Mouse (Mus musculus): ENCODE measurements at regions not wholly inside any gene's neighbourhood (a gene's known extent, or its start where the extent isn't known, plus 50 kb on each side); places are given as distances from the start of the nearest gene placed in this dataset.

DNA sequence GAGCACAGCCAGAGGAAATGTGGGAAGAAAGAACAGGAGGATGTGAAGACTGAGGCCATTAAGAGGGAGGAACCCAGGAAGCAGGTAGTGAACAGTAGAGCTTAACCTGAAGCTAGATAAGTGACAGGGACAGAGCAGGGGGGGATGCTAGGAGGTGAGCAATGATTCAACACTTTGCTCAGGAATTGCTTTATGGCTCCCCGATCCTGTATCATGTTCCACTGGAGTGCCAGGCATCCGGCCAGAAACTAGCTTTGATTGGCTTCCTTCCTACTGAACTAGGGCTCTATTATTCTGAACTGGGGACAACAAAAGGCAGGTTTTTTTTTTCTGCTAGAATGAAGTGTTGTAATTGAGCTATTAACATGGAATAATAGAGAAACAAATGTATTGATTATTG, 493.1 kb upstream of the Fat3 start:
- DNase-seq (ENCODE audit: low spot score in 2 of 2), result peak in 1 of 2 experiments; percentile 15

DNA sequence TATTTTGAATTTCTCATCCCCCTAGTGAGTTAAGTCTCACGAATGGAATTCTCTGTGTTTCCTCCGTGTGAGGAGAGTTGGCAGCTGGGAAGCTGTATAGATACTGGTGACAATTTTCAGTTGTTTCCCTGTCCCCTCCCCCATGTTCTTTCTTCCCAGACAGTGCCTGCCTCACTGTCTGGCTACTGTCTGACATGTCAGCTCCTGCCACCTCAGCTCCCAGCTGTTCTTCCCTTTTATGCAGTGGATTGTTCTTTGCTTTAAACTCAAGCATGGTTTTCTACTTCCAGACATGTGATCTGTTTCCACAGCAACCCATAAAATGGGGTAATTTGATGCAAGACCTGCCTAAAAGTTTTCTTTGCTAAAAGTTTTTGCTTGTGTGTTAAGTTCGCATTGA, 487.0 kb upstream of the Fat3 start:
- DNase-seq (ENCODE audit: low spot score in 2 of 2), result no peak

DNA sequence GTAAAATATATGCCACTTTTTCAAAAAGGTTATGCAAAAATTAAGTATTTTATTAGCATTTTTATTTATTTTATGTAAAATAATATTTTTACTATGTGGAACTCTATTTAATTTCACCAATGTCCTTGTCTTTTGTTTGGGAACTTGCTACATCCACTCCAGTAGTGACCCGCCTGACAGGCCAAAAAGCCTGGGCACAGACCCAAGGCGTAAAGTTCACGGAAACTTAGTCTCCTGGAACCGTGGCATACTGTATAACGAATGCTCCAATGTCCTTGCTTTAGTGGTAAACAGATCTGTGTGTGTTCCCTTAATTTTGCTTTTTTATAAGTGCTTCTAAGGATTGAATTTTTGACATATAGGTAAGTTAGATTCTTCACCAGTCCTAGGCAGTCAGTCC, 476.2 kb upstream of the Fat3 start:
- no peak for DNase-seq (ENCODE audit: low spot score in 2 of 2)

DNA sequence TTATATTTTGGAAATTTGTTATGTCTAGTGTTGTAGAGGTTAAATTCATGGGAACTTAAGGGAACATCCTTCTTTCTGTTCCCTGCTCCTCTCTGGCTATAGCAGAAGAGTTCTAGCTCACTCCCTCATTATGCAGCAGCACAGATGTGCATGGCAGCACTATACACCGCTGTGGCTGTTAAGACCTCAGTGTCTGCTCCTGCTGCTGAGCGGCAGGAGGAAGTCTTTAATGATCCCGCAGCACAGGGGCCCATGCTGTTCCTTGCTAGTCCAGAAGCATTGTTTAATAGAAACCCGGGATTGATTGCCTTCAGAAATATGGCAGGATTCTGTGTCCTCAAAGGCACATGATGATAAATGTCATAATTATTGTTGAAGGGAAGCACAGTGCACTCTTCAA, 469.3 kb upstream of the Fat3 start:
- no peak for DNase-seq (ENCODE audit: low spot score in 2 of 2)

DNA sequence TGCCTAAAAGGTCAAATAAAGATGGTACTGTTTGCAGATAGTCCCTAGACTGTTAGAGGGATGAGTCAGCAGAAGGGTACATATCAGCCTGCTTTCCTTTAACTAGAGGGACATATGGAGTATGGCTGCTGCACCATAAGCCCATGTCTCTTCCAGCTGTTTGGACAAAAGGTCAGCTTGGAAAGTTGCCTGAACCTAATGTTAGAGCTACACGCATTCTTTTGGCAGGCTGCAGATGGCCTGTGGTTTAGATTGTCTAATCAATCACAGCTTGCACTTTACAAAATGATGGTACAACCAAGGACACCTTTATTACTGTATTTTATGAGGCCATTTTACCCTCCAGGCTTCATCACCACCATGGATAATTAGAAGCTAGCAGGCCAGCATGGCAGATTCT, 432.5 kb upstream of the Fat3 start:
- DNase-seq (ENCODE audit: low spot score in 2 of 2), result no peak

DNA sequence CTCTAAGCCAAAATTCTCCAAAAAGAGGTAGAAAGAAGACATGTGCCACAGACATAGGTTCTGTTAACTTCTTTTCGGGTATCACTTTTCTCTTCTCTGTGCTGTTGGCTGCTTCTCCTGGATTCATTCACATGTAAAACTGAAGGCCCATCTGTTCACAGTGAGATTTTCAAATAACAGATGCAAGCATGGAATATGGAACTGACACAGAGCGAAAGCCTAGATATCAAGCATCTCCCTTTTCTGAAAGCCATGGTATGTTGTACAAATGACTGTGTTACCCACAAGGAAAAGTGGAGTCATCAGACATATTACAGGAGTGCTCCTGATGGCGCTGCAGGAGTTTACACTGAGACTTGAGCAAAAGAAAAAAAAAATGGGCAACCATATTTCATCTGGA, 430.5 kb upstream of the Fat3 start:
- no peak for DNase-seq (ENCODE audit: low spot score in 2 of 2)

DNA sequence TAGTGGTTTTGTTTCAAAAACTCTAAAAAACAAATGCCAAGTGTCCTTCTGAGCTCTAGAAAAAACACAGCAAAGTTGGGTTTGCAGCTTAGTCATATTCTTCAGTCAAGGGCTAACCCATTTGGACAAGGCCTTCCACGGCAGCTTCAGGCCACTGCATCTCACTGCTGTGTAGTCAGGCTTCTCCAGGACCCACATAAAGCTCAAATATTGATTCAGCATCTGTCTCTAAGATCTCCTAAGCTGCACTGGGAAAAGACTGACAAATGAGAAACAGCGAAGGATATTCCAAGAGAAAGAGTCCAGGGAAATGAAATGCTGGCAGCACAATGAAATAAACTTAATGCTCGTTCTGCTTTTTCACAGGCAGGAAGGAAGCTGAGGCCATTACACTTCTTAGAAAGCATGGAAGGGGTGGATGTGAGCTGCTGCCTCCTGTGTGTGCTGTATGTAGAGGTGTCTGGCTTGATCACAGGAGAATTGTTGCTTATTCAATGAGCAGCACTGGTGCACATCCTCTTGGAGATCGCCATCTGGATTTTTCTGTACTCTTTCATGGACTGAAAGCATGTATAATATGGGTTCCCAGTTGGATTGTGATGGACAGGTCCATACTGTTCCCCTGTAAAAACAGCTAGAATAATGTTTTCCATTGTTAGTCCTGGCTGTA, 425.4 kb upstream of the Fat3 start:
- DNase-seq (ENCODE audit: low spot score in 2 of 2), result no peak

DNA sequence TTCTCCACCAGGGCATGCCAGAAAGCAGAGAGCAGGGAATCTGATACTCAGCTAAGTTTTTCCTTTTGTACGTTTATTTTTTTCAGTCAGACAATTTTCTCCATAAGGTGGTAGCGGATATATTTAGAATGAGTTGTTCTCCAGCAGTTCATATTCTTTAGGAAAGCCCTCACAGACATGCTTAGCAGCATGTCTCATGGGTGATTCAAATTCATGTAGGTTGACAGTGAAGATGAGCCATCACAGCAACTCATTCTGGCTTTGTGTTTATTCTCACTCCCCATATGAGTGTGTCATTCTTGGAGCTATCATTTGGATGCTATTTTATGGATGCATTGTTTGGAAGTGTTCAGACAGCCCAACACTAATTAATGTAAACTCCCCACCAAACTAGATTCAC, 424.2 kb upstream of the Fat3 start:
- DNase-seq (ENCODE audit: low spot score in 2 of 2), result no peak

DNA sequence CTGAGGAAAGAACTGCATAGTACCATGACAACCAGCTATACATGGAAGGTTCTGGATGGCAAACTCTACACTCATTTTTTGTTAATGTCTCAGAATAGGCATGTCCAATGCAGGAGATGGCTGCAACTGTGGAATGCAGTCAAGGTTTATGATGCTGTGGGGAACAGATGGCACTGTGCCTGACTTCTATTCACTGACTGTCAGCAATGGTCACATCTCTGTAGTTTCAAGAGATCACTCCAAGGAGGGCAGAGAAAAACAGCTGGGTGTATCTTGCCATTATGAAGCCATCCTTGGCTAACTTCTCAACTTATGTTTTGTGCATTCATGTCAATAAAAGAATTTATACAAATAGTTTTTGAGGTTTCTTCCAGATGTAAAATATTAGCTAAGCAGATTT, 405.1 kb upstream of the Fat3 start:
- no peak for DNase-seq (ENCODE audit: low spot score in 2 of 2)

DNA sequence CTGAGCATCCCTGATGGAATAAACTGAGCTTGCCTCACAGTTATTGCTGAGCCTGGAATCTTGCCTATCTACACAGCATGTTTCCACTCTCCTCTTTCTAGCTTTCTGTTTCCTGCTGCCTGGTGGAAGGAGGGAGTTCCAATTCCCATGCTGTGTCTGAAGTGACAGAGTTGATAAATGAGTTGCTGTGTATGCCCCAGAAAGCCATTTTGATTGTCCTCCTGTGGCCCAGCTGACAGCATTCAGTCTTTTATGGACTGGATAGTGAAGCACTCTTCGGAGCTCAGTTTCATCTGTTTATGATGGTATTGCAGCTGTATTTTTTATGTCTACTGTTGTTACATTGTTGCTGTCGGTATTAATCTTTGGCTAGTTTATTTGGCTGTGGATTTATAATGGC, 398.0 kb upstream of the Fat3 start:
- DNase-seq (ENCODE audit: low spot score in 2 of 2), result no peak

DNA sequence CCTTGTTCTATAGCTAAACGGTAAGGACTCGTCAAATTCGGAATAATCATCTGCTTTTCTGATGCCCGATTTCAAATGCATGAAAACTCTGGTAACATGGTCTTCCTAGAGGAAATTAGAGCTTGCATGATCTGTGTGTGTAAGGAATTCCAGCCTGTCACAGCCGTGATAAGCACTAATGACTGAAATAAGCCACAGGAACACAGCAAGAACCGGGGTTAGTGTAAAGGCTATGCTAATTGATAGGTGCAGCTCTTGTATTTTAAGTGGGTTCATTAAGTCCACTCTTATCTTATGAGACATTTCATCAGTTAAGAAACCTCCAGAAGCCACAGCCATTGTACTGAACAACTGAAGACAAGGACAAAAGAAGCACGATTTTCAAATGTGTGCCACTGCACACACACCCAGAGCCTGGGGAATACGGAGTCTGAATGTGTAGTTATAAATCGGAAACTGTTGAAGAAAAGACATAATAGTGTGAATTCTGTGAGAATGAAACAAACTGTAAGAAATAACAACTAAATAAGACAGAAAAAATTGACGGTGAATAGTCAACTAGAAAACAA, 351.5 kb upstream of the Fat3 start:
- no peak for DNase-seq (ENCODE audit: low spot score in 2 of 2)

DNA sequence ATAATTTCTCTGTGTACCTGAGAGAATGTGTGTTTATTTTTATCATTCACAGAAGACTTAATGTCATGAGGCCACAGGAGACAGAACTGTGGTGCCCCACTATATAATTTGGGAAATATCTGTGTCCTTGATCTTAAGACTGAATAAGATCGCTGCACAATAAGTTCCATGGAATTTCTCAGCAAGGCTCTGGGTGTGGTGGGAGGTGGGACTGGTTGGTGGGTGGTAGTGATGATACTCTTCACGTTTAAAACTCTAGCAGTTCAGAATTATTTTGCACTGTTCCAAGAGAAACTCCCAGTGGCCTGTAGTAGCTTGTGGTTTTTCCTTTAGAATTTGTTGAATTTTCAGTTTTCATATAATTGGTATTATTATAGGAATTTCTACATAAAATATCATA, 307.4 kb upstream of the Fat3 start:
- no peak for DNase-seq (ENCODE audit: low spot score in 2 of 2)

DNA sequence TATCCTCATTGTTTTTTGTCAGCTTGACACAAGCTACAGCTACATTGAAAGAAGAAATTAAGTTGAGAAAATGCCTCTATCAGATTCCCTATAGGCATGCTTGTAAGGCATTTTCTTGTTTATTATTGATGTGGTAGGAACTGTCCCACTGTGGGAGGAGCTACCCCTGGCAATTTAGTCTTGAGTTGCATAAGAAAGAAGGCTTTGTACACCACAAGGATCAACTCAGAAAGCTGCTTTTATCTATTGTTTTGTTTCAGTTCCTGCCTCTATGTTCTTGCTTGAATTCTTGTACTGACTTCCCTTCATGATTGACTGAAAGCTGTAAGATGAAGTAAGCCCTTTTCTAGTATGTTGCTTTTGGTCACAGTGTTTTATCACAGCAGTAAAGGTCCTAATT, 271.8 kb upstream of the Fat3 start:
- no peak for DNase-seq (ENCODE audit: low spot score in 2 of 2)

DNA sequence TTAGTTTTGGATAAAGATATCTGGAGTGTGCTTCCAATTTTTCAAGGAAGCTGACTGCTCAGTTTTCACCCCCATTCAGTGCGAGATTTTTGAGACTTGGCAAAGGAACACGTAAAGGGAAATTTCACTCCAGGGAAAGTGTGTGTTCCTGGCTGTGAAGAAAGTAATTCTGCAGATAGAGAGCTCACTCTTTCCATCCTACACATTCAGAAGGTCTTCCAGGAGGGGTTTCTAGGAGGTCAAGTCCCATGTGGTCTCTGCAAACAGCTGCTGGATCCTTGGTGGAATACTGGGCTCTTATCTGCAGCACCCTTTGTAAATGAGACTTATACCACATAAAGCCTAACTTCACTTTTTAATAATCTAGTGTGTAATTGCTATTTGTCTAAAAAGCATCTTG, 226.6 kb upstream of the Fat3 start:
- no peak for DNase-seq (ENCODE audit: low spot score in 2 of 2)

DNA sequence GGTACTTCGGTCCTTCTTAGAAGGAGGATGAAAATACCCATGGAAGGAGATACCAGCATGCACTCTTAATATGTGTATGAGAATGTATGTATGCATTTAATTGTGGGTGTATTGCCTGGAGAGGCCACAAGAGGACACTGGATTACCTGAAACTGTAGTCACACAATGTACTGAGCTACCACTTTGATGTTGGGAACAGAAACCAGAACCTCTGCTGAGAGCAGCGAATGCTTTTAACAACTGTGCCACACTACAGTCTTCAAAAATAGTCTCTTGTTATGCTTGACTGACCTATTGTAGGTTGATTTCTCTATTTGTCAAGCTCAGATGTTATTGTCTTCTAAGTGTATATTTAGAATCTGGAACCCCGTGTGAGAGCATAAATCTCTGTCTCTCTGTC, 201.3 kb upstream of the Fat3 start:
- DNase-seq (ENCODE audit: low spot score in 2 of 2), result no peak

DNA sequence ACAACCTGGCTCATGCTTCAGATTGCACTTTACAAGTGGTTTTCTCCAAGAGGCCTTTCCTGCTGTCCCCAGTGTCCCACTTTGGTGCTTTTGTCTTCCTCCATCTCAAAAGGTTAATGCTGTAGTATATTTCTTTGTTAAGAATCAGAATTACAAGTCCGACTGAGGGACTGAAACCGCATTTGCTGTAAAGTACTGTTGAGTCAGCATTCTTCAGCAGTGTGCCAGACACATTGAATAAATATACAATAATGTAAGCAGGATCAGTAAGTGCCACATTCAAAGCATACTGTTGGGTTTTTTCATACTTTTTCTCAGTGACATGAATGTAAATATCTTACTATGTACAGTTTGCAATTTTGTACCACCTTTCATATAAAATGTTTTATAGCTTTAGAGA, 160.4 kb upstream of the Fat3 start:
- no peak for DNase-seq (ENCODE audit: low spot score in 2 of 2)

DNA sequence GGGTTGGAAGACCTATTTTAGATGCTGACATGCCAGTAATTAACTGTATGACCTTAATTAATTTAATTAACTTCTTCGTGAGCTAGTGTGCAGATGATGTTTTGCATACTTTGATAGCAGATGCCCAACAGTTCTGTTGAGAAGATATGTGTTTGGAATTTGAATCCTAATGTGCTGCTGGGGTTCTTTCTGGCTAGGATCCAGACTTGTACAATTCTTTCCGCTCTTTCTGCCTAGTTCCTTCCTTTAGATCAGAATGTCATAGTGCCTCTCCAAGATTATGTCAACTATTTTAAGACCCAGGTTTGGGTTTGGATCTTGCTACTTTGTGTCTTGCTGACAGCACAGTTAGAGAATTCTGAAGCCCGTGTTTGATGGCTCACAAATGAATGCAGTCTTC, 159.9 kb upstream of the Fat3 start:
- no peak for DNase-seq (ENCODE audit: low spot score in 2 of 2)
